Mouse (Mus musculus): ENCODE data around the gene Casp7. TPM values are rescaled to one million over a fixed set of nuclear protein-coding genes. Genes with fewer than 3 reads are reported as not detected.

The Casp7 gene
- polyA plus RNA-seq, 1 experiment, result 5.4 TPM

DNA sequence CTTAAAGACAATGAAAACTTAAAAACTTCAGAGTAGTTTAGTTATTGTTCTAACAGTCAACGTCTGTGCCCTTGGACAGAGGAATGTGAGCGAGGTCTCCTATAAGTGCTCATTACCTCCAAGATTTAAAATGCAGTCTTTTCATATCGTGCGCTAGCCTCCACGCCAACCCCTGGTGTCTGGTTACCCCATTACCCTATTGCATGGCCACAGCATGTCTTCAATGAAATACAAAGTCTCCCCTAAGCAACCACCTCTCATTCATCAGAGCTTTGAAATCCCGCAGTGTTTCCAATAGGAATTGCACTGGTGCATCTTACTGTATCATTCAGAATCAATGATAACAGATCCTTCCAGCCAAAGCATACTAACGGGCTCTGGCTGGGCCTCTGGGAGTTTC is 24.7 kb upstream of the Casp7 start:
- H3K27ac ChIP-seq (replicated peaks; ENCODE audit: low read depth, low read length), result no peak overlapping the region
- H3K4me3 ChIP-seq (ENCODE audit: insufficient read depth, low read depth, low read length), result no peak overlapping the region
- no peaks in the 10 kb centered on the region for H3K4me1 ChIP-seq (ENCODE audit: control insufficient read depth, insufficient read depth, insufficient read length, low read length)

DNA sequence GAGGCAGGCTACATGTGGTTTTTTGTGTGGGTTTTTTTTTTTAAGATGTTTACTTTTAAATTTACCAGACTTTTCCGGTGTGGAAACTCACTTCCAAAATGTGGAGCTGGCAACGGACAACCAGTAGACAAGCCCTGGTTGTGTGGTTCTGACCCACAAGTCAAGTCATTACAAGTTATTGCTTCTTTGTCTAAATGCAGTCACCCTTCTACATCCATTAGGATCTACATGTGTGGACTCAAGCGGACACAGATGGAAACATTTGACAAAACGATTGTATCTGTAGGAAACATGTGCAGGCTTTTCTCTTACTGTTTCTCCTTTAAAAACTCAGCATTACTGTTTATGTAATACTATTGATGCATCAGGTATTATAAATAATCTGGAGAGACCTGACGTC is 23.7 kb upstream of the Casp7 start:
- H3K27ac ChIP-seq (replicated peaks; ENCODE audit: low read depth, low read length), result no peak overlapping the region
- no peaks in the 10 kb centered on the region for H3K4me1 ChIP-seq (ENCODE audit: control insufficient read depth, insufficient read depth, insufficient read length, low read length)
- no peak overlapping the region for H3K4me3 ChIP-seq (ENCODE audit: insufficient read depth, low read depth, low read length)

DNA sequence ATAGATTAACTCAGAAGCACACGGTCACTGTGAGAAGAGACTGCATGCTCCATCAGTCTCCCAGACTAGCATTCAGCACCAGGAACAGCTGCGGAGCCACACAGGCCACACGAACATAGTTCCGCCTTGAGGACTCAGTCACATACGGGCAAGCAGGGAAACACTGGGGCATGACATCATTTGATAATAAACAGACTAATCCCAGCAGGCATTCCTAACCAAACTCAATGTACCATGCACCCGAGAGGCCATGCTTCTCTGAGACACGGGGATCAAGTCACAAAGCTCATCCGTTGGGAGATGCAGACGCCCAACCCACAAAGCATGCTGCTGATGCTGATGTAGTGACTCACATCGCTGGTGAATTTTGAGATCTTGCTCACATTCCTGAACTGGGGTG is 22.9 kb upstream of the Casp7 start:
- Histone ChIP-seq H3K4me3 (ENCODE audit: insufficient read depth, low read depth, low read length) (no peak overlapping the region), H3K4me1 (ENCODE audit: control insufficient read depth, insufficient read depth, insufficient read length, low read length) (no peaks in the 10 kb centered on the region), H3K27ac (replicated peaks; ENCODE audit: low read depth, low read length) (no peak overlapping the region)

DNA sequence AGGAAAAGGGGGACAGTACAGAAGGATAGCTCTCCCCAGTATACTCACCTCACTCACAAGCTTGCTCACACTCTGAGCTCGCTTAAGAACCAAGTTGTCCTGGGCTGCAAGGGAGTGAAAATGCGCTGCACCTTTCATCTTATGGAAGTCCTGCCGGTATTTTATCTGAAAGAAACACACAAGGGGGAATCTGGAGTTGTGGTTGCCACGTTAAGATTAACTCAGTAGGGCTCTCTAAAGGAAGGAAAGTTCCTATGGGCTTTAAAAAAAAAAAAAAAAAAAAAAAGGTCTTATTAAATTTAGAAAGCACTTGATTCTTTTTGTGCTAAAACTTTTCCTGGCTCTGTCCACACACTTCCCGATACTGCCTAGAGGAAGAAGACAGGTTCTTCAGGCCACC is 18.9 kb upstream of the Casp7 start:
- no peaks in the 10 kb centered on the region for H3K4me1 ChIP-seq (ENCODE audit: control insufficient read depth, insufficient read depth, insufficient read length, low read length)
- no peak overlapping the region for H3K27ac ChIP-seq (replicated peaks; ENCODE audit: low read depth, low read length)
- H3K4me3 ChIP-seq (ENCODE audit: insufficient read depth, low read depth, low read length), result no peak overlapping the region

DNA sequence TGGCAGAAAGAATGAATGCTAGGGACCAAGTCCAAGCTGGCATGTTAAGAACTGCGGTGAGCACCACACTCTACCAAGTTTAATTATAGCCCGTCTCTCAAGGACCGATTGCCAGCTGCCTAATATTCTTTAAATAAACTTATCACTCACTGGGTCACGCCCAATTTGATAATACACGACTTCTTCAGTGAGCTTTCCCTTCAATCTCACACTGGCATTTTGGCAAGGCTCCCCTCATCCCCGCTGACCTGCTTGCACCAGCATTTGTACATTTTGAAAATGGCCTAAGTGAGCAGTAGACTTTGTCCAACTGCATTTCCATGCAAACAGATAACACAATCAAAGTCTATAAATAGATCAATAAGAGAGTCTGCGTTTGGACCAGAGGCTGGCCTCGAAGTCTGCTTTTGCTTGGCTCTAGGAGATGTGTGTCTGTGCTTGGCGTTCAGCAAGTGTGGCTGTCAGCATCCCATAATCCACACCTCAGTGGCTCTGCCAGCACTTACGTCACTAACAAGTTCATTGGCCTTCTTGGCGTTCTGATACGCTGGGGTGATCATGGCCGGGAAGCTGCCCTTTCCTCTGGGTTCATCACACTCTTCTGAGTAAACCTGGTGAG is 18.3 kb upstream of the Casp7 start:
- no peak overlapping the region for H3K27ac ChIP-seq (replicated peaks; ENCODE audit: low read depth, low read length)
- no peaks in the 10 kb centered on the region for H3K4me1 ChIP-seq (ENCODE audit: control insufficient read depth, insufficient read depth, insufficient read length, low read length)
- H3K4me3 ChIP-seq (ENCODE audit: insufficient read depth, low read depth, low read length), result no peak overlapping the region

DNA sequence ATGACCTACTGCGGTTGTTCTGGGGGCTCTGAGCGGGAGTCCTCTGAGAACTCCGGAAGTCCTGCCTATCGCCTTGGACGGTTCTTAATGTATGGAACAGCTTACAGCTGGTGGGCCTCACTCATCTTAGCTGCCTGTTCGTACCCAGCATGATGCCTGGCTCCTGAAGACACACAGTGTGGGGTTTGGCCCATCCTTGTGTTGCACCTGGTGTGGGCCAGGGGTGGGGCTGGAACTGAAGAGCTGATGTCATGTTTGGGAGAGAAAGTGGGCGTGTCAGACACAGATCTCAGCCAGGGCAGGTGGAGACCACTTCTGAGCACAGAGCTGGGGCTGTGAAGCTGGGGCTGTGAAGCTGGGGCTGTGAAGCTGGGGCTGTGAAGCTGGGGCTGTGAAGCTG is 16.6 kb upstream of the Casp7 start:
- Histone ChIP-seq H3K4me1 (ENCODE audit: control insufficient read depth, insufficient read depth, insufficient read length, low read length) (no peaks in the 10 kb centered on the region), H3K27ac (replicated peaks; ENCODE audit: low read depth, low read length) (no peak overlapping the region), H3K4me3 (ENCODE audit: insufficient read depth, low read depth, low read length) (no peak overlapping the region)

DNA sequence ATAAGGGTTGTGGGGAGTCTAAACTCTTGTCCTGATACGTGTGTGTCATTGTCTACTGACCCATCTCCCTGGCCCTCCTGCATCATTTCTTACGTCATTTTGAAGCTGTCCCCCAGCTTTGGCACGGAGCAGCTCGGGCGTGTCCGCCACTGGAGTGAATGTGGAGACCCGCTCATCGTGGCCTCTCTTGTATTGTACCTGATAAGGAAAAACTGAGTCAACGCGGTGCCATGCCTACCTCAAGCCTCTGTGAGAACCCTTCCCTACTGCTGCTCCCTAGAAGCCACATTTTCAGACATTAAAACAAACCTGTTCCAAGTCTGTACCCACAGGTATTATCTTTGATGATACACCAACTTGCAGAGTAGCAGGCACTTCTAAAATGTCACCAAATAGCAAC is 15.5 kb upstream of the Casp7 start:
- no peaks in the 10 kb centered on the region for H3K4me1 ChIP-seq (ENCODE audit: control insufficient read depth, insufficient read depth, insufficient read length, low read length)
- H3K27ac ChIP-seq (replicated peaks; ENCODE audit: low read depth, low read length), result no peak overlapping the region
- no peak overlapping the region for H3K4me3 ChIP-seq (ENCODE audit: insufficient read depth, low read depth, low read length)

DNA sequence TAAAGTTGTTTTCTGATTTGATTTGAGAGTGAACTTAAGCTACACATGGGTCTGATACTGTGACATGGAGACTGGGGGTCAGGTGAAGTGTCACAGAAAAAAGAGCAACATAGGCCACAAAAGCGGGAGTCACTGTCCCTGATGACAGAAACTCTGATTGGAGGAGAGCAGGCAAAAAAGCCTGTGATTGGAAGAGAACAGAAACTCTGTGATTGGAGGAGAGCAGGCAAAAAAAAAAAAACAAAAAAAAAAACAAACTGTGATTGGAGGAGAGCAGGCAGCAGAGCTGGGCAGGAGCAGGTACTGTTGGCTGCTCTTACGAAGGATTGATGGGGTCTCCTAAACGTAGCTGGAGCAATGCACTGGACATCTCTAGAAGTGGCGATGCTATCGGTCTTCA is 11.4 kb upstream of the Casp7 start:
- no peak overlapping the region for H3K4me3 ChIP-seq (ENCODE audit: insufficient read depth, low read depth, low read length)
- no peak overlapping the region for H3K27ac ChIP-seq (replicated peaks; ENCODE audit: low read depth, low read length)
- H3K4me1 ChIP-seq (ENCODE audit: control insufficient read depth, insufficient read depth, insufficient read length, low read length), result no peaks in the 10 kb centered on the region

DNA sequence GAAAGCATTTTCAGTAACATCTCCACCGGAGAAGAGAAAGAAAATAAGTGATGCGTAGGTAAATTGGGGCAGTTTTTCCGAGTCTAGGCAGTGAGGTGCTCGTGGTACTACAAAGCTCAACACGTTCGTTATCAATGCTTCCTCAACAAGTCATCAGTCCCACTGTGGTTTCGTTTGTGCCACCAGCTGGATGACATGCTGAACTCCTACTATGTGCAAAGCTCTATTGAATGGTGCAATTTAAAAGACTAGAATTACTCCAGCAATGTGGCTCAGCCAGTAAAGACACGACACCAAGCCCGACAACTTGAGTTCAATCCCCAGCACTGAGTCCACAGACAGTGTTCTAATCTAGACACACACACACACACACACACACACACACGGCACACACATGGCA is 10.8 kb upstream of the Casp7 start:
- Histone ChIP-seq H3K4me1 (ENCODE audit: control insufficient read depth, insufficient read depth, insufficient read length, low read length) (no peaks in the 10 kb centered on the region), H3K4me3 (ENCODE audit: insufficient read depth, low read depth, low read length) (no peak overlapping the region), H3K27ac (replicated peaks; ENCODE audit: low read depth, low read length) (no peak overlapping the region)

DNA sequence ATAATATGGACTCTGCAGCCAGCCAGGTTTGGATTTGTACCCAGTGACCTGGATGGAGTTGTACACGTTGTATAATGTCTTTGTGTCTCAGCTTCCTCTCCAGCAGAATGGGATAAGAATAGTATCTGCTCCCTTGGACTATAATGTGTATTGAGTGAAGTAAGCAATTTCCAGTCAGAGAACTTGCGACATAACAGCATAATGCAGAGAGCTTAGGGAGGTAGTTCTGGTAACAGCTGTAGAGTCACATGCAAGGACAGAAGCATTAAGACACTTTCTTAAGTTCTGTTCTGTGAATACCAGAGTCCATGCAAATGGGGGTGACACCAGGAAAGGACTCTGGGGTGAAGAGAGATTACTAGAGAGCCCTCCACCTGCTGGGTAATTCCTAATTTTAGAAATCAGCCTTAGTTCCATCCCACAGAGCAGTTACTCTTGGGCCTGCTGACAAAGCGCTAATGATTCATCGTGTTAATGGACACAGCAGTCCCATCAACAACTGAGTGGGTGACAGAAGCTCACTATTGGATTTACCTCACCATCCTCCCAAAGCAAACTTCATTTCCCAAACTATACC is 9.1 kb upstream of the Casp7 start:
- H3K4me3 ChIP-seq (ENCODE audit: insufficient read depth, low read depth, low read length), result no peak overlapping the region
- no peak overlapping the region for H3K27ac ChIP-seq (replicated peaks; ENCODE audit: low read depth, low read length)
- H3K4me1 ChIP-seq (ENCODE audit: control insufficient read depth, insufficient read depth, insufficient read length, low read length), result no peaks in the 10 kb centered on the region

DNA sequence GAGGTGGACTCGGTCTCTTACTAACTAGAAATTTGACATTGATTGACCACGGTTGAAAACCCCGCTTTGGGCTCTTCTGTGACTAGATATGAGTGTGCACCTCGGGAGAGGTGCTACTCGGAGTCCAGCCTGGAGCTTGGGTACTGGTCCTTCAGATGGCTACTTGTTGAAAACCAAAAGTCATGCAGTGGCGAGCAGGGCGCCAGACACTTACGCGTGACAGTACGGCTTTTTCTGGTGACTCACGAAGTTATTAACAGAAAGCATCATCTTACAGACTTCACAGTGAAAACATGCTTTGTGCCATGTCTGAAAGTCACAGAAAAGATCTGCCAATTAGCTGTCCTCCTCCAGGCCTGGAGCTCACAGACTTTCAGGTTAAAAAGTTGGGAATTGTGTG is 7.8 kb upstream of the Casp7 start:
- no peak overlapping the region for H3K27ac ChIP-seq (replicated peaks; ENCODE audit: low read depth, low read length)
- no peak overlapping the region for H3K4me3 ChIP-seq (ENCODE audit: insufficient read depth, low read depth, low read length)
- no peaks in the 10 kb centered on the region for H3K4me1 ChIP-seq (ENCODE audit: control insufficient read depth, insufficient read depth, insufficient read length, low read length)

DNA sequence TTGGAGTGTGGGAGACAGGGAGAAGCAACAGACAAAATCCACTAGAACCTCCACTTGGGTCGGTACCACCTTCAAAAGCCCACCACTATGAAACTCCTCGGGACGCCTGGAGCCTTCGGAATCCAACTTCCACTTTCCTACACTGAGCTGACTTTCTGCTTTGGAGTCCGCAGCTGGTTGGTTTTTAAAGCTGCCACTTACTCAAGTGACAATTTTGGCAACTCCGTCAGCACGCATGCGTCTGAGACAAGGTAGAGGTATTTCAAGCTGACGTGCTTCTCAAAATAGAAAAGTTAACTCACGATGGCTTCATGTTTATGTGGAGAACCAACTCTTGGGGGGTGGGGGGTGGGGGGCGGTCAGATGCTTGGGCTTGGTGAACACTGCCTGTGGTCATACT is 7.0 kb upstream of the Casp7 start, which contains the start of gene Nrap:
TSS of gene Nrap (minus strand) at position 159 of the 400 bp plus-strand sequence.
- no peak within 1 kb of the TSS for H3K27ac ChIP-seq (replicated peaks; ENCODE audit: low read depth, low read length)

DNA sequence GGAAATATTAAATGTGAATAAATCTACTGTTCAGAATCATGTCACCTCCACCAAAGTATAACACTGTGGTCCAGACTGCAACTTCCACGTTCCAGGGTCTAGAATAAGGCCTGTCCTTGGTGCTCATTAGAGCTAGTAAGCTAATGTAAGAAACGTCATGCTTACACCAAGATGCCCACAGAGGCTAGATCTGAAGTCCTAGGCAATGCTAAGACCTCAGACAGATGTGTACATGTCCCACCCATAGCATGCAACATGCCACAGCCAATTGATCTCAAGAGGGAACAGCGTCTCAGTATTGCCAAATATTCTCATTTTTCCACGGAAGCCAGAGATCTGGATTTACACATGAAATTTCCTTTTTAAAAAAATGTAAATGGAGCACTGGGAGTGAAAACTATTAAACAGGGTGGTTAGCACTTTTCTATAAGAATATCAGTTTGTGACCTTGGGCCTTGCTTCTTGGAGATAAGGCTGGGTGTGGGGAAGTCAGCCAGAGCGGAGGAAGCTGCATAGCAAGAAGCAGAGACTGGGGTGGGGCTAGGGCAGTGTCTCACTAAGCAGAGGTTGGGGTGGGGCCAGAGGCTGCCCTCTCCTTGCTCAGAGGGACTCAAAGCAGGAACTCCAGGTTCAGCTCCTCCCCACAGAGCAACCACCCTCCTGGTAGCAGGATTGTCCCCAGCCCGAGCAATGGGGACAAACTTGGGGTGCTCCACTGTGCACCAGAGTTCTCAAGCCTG is 5.5 kb upstream of the Casp7 start:
- no peak overlapping the region for H3K27ac ChIP-seq (replicated peaks; ENCODE audit: low read depth, low read length)
- H3K4me1 ChIP-seq (ENCODE audit: control insufficient read depth, insufficient read depth, insufficient read length, low read length), result no peaks in the 10 kb centered on the region
- no peak overlapping the region for H3K4me3 ChIP-seq (ENCODE audit: insufficient read depth, low read depth, low read length)

More for the DNA sequence above, 7.0 kb upstream of the Casp7 start, which contains the start of gene Nrap:
- Histone ChIP-seq H3K4me3 (ENCODE audit: insufficient read depth, low read depth, low read length) (no peak within 1 kb of the TSS), H3K4me1 (ENCODE audit: control insufficient read depth, insufficient read depth, insufficient read length, low read length) (no peaks in the 10 kb centered on the region)

DNA sequence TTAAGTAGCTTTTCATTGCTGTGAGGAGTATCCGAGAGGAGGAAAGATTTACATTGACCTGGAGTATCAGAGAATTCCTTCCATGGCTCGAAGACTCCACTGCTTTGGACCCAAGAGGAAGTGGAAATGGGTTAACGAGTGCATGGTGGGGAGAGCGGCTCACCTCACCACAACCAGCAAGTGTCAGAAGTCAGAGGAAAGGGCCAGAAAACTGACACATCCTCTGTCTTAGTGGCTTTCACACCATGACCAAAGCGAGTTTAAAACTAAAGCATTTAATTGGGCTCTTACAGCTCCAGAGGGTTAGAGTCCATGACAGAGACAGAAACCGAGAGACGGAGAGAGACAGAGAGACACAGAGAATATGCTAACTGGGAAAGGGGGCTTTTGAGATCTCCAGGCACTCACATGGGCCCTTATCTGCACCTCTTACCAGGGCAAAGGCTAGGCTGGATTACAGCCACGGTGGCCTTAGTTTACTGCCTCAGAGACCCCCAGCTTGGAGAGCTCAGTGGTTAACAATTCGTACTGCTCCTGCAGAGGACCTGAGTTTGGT is 3.5 kb upstream of the Casp7 start:
- H3K27ac ChIP-seq (replicated peaks; ENCODE audit: low read depth, low read length), result no peak overlapping the region
- H3K4me3 ChIP-seq (ENCODE audit: insufficient read depth, low read depth, low read length), result no peak overlapping the region
- H3K4me1 ChIP-seq (ENCODE audit: control insufficient read depth, insufficient read depth, insufficient read length, low read length), result 0 out of 2 replicates have a peak, but pooled peaks cover 6% of the 10 kb centered on the region

DNA sequence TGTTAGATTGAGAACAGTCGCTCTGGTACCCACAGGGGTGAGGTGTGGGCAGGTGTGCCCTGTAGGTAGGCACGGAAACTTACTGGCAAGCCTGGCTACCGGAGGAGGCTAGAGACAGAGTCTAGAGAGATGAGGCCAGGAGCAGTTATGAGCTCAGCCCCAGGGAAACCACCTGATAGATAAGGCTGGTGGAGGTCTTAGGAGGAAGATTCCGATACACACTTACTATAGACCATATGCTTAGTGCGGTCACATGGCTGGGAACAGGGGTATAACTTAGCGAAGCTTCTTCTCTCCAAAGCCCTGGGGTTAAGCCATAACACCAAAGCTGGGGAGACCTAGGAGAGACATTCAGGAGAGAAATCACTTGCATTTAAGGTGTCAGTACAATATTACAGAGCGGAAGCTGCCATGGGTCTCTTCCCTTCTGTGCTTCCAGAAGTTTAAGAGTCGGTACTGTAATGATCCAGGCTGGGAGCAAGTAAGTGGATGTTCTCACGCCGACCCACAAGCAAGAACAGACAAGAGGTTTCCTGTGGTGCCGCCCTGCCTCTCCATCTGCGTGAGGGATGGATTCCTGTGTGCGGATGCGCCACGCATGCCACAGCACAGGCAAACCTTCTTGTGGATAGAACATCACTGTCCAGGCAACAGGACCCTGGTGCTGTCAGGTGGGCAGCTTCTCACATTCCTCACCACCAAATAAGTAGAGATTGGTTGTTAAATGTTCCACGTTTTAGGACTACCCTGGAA is 1.6 kb upstream of the Casp7 start:
- H3K4me3 ChIP-seq (ENCODE audit: insufficient read depth, low read depth, low read length), result no peak overlapping the region
- no peak overlapping the region for H3K27ac ChIP-seq (replicated peaks; ENCODE audit: low read depth, low read length)
- 0 out of 2 replicates have a peak, but pooled peaks cover 11% of the 10 kb centered on the region for H3K4me1 ChIP-seq (ENCODE audit: control insufficient read depth, insufficient read depth, insufficient read length, low read length)
